Mouse (Mus musculus) large intestine, adult 2 months (tissue): ENCODE results near the gene Pmp22. TPM values are rescaled to one million over a fixed set of nuclear protein-coding genes. Genes with fewer than 3 reads are reported as not detected.

Experiments used
- DNase-seq: peaks from one replicate; pipeline ENCODE4 v3.0.0-alpha.2; 2012; ENCODE audit warnings: low read depth, low spot score
- WGBS: fragments of 180-500 bp; shearing (Covaris S2); methylation state at CpG from one replicate; pipeline ENCODE4 v1.1.7; 2018; 5-methylcytosine and 5-hydroxymethylcytosine counted together
- polyA plus RNA-seq: library from polyadenylated mRNA; depleted of rRNA; stranded (reverse); fragments of >200 nt; gene quantifications from 2 replicates; pipeline ENCODE4 v1.2.3, GENCODE M21; 2012

Gene Pmp22
- polyA plus RNA-seq, 1 experiment = 215 TPM

- 70% methylated on average over 7 of the region's 7 CpGs for WGBS
- DNase-seq = no peak
Measured at GRCm38 (mm10) chr11:63146601-63147000, 17.8 kb downstream of the Pmp22 start.

- no peak for DNase-seq
- 75% methylated on average over 3 of the region's 3 CpGs for WGBS
Measured at GRCm38 (mm10) chr11:63148276-63148675, 19.5 kb downstream of the Pmp22 start.

GRCm38 (mm10) chr11:63151857-63152256 is 23.1 kb downstream of the Pmp22 start:
- no peak for DNase-seq
- 66% methylated on average over 5 of the region's 5 CpGs for WGBS

- no peak for DNase-seq
- 79% methylated on average over 4 of the region's 4 CpGs for WGBS
Measured at GRCm38 (mm10) chr11:63157117-63157516, 28.3 kb downstream of the Pmp22 start.

- DNase-seq = no peak
Measured at GRCm38 (mm10) chr11:63160926-63161325, 32.1 kb downstream of the Pmp22 start.

GRCm38 (mm10) chr11:63162806-63163205 is 34.0 kb downstream of the Pmp22 start:
- WGBS = 74% methylated on average over 2 of the region's 2 CpGs
- no peak for DNase-seq

- DNase-seq = no peak
- WGBS = 79% methylated on average over 8 of the region's 8 CpGs
Measured at GRCm38 (mm10) chr11:63163550-63163949, 34.8 kb downstream of the Pmp22 start.

- no peak for DNase-seq
- WGBS = 70% methylated on average over 6 of the region's 6 CpGs
Measured at GRCm38 (mm10) chr11:63163986-63164682, 35.4 kb downstream of the Pmp22 start.

- DNase-seq = no peak
- 45% methylated on average over 7 of the region's 7 CpGs for WGBS
Measured at GRCm38 (mm10) chr11:63164756-63165484, 36.1 kb downstream of the Pmp22 start.

- DNase-seq = no peak
- WGBS = 40% methylated on average over 4 of the region's 4 CpGs
Measured at GRCm38 (mm10) chr11:63167826-63168225, 39.0 kb downstream of the Pmp22 start.

- no peak for DNase-seq
Measured at GRCm38 (mm10) chr11:63168551-63169258, 39.9 kb downstream of the Pmp22 start.

GRCm38 (mm10) chr11:63171977-63172376 is 43.2 kb downstream of the Pmp22 start:
- WGBS = 25% methylated on average over 1 of the region's 1 CpGs
- DNase-seq = no peak

More at GRCm38 (mm10) chr11:63168551-63169258, 39.9 kb downstream of the Pmp22 start:
- WGBS = 18% methylated on average over 9 of the region's 9 CpGs

- DNase-seq = no peak
Measured at GRCm38 (mm10) chr11:63173604-63174003, 44.8 kb downstream of the Pmp22 start.

GRCm38 (mm10) chr11:63175302-63175701 is 46.5 kb downstream of the Pmp22 start:
- no peak for DNase-seq
- 43% methylated on average over 3 of the region's 3 CpGs for WGBS

More at GRCm38 (mm10) chr11:63173604-63174003, 44.8 kb downstream of the Pmp22 start:
- 66% methylated on average over 5 of the region's 5 CpGs for WGBS

GRCm38 (mm10) chr11:63176416-63176815 is 47.6 kb downstream of the Pmp22 start:
- DNase-seq = no peak
- WGBS = 80% methylated on average over 7 of the region's 7 CpGs

- no peak for DNase-seq
- 80% methylated on average over 7 of the region's 7 CpGs for WGBS
Measured at GRCm38 (mm10) chr11:63180262-63181101, 51.7 kb downstream of the Pmp22 start.

- WGBS = 72% methylated on average over 7 of the region's 7 CpGs
- DNase-seq = no peak
Measured at GRCm38 (mm10) chr11:63188803-63189202, 60.0 kb downstream of the Pmp22 start.

GRCm38 (mm10) chr11:63198070-63198469 is 69.3 kb downstream of the Pmp22 start:
- WGBS = 47% methylated on average over 4 of the region's 4 CpGs
- no peak for DNase-seq

GRCm38 (mm10) chr11:63201989-63202535 is 73.3 kb downstream of the Pmp22 start:
- 83% methylated on average over 3 of the region's 3 CpGs for WGBS
- no peak for DNase-seq
